Mouse (Mus musculus) retina, adult 2 months (tissue): ENCODE data around the gene Fbxo42.
A peak's percentile ranks its signal among the peaks of the same experiment; 100 is the strongest.

Experiments
- DNase-seq: peaks from one replicate; pipeline ENCODE4 v3.0.0-alpha.2; 2012; ENCODE audit warnings: low read depth, low spot score

Gene Fbxo42

DNA sequence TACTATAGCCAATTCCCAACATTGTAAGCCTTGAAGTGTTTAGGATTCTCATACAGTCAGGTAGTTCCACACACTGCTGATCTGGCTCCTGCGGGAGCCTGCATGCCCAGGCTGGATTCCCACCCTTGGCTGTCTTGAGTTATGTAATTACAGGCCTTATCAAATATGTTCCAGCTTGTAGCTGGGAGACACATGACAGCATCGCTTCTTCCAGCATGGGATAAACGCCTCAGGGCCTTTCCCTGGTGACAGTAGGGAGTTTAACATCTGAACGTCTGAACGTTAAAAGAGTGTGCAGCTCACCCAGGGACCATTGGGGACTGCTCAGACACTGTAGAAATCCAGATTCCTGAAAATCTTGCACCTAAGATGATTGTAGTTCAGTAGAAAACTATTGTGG lies 28.1 kb downstream of the Fbxo42 start:
- DNase-seq: no peak

GRCm38 (mm10) chr4:141176328-141176838 lies 28.7 kb downstream of the Fbxo42 start:
- DNase-seq: no peak

GRCm38 (mm10) chr4:141178500-141178899 lies 30.8 kb downstream of the Fbxo42 start:
- no peak for DNase-seq

DNA sequence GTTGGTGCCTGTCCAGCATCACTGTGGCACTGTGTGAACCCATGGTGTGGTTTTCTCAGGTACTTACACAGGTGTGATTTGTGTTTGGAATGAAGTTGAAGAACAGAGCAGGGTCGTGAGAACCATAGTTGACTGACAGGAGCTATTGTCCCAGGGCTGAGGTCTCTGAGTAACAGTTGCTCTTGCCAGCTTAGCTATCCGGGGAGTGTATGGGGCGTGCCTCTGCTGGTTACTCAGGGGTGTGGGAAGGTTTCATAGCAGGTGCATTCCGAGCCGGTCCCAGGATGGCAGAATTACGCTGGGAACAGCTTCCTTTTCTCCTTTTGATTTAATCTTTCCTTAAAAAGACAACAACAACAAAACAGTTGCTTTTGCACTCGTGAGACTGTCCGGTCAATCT lies 33.1 kb downstream of the Fbxo42 start:
- DNase-seq: no peak

DNA sequence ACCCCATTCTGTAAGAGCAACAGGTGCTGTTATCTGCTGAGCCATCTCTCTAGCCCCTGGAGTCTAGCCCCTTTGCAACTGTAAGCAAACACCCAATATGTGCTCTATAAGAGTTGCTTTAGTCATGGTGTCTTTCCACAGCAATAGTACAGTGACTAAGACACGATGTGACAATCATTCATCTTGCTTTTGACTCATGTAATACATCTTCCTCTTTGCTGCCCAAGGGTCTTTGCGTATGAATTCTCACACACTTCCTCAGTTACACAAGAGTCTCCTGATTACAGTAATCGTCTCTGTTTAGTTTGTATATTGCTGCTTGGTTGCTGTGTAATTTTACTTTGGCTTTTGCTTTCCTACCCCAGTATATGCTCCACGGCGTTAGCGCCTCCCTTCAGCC lies 34.3 kb downstream of the Fbxo42 start:
- DNase-seq: no peak

DNA sequence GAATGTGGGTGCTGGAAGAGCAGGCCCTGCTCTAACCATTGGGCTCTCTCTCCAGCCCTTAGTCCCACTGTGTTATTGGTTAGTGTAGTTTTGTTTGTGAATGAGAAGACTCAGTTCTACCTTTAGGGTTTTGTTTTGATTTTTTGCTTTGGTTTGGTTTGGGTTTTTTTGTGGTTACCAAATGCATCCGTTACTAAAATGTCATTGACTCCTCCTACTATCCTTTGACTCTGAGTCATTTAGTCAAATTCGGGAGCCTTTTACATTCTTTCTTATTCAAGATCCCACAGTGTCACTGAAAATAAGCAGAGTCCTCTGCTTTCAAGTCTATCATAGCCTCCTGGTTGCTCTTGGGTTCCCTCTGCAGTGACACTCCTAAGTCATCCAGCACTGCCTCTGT lies 36.2 kb downstream of the Fbxo42 start:
- no peak for DNase-seq

- DNase-seq: no peak
Measured at GRCm38 (mm10) chr4:141184426-141184825, 36.7 kb downstream of the Fbxo42 start.

GRCm38 (mm10) chr4:141186923-141187836 lies 39.5 kb downstream of the Fbxo42 start:
- DNase-seq: no peak

DNA sequence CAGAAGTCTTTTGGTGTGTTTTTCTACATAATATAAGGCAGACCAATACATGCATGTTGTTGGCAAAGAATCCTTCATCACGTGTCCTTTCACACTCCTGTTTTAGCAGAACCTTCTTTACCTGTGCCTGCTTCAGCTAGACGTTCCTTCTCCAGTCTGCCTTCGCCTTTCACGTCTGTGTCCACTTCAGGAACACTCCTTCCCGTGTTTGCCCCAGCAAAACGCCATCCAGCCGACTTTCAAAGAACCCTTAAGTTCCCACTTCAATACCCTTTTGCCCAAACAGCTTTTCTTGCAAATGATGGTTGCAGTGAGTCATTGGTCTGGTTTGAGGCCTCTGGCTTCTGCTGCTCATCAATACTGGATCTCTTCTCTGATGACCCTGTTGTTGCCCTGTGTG lies 43.6 kb downstream of the Fbxo42 start:
- no peak for DNase-seq

DNA sequence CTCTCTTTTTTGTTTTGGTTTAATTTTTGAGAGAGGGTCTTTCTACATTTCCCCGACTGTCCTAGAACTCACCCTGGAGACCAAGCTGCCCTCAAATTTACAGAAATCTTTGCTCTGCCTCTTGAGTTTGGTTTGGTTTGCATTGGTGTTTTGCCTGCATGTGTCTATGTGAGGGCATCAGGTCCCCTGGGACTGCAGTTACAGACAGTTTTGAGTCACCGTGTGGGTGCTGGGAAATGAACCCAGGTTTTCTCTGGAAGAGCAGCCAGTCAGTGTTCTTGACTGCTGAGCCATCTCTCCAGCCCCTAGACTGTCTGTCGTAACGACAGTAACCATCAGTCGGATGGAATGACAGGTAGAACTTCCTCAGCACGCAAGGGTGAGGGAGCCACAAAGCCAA lies 46.8 kb downstream of the Fbxo42 start:
- DNase-seq: no peak

DNA sequence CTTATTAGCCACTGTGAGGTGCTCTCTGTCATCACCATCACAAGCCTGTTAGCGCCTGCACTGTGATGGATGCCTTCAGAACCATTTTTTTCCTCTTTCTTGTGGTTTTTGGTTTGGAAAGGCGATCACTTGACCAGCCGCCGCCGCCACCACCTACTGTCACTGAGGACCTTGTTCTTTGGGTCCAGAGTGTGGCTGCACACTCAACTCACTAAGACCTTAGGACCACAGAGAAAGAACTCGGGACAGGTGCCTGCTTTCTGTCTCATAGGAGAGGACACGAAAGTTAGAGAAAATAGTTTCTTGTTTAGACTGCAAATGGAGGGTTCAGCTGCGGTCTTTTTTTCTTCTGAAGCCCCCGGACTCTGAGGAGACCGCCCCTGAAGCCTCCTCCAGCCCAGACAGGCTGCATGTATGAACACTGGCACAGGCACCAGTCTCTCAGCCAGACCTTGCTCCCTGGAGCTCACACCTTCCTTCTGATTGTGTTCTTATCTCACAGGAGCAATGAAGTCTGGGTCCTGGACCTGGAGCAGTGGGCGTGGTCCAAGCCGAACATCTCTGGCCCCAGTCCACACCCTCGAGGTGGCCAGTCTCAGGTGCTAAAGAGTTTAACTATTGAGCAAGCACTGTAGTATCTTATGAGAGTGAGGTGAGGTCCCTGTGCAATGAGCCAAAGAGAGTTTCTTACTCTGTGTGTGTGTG lies 49.4 kb downstream of the Fbxo42 start:
- DNase-seq: no peak

GRCm38 (mm10) chr4:141197686-141198035 lies 49.9 kb downstream of the Fbxo42 start:
- no peak for DNase-seq

DNA sequence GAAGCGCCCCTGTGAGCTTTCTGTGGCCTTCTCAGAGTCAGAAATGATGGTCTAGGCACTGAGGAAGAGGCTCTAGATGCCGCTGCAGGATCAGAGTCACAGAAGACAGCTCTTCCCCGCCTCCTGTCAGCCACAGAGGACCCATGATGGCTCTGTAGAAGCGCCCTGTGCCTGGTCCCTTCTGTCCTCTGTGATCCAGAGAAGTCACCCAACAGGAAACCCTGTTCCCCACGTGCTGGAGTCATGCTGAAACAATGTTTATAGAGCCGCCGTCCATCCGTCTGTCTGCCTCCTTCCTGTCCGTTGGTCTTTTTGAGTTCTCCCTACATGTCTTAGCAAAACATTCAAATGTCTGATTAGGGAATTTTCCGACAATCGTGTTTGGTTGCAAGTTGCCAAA lies 53.2 kb downstream of the Fbxo42 start:
- no peak for DNase-seq

DNA sequence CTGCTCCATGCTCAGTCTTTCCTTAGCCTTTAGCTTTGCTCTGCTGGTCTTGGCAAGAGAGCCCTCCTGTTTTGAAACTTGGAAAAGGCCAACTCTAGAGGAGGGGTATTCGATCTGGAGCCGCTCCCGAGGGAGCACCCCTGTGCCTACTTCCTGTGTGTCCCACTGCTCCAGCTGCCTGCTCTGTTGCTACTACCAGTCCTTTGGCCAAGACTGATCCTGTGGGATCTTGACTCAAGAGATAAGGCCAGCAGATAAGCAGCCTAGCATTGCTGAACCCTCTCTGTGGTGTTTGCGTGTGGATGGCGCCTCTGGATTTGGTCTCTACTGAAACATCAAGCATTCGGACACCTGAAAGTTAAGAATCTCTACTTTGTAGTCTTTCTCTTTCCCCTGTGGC lies 54.5 kb downstream of the Fbxo42 start:
- DNase-seq: no peak

DNA sequence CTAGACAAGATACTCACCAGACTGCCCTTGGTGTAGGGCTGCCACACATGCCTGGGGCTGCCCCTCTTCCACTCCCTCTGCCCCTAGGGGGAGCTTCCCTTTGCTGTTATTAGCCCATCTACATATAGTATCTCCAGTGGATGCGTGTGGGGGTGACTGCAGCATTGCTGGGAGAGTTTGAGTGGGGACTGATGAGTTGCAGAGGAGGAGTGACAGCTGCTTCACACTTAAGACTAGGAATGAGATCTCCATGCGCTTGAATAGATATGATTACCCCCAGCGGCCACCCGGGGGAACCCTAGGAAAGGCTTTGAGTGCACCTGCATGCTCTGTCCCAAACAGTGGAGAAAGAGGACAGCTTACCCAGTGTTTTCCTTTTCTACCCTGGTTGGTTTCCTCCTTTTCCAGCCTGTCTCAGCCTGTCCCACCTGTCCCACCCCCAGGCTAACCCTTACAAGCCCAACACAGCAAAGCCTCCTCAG lies 56.9 kb downstream of the Fbxo42 start:
- DNase-seq: no peak

- no peak for DNase-seq
Measured at GRCm38 (mm10) chr4:141207081-141207480, 59.4 kb downstream of the Fbxo42 start.

DNA sequence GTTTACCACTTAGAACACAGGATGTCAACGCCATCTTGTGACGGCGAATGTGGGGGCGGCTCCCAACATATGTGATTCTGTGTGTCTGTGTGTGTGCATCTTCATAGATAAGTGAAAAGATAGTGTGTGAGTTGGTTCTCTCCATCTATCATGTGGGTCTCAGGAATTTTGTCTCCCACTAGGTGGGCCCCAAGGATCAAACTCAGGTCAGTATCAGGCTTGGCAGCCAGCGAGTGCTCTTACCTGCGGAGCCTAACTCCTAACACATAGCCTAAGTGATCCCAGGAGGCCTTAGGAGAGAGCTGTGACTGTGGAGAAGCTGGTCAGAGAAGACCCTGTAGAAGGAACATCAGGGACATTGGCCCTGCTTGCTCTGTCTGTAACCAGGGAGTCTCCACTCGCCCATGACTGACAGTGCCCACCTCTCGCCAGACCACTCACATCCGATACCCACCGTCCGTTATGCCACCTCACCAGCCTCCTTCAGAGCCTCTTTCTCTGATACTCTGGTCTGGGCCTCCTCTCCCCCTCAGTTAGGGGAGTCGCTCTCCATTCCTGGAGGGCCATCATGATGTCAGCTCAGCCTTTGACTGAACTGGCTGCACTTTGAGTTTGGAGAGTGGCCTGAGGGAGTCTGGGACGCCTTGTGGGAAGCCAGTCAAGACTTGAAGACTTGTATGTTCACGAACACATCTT lies 63.0 kb downstream of the Fbxo42 start:
- DNase-seq: no peak

- DNase-seq: no peak
Measured at GRCm38 (mm10) chr4:141211646-141212045, 63.9 kb downstream of the Fbxo42 start.

GRCm38 (mm10) chr4:141212892-141213291 lies 65.2 kb downstream of the Fbxo42 start:
- no peak for DNase-seq

GRCm38 (mm10) chr4:141213342-141213741 lies 65.6 kb downstream of the Fbxo42 start:
- DNase-seq: no peak

- peak; percentile 57 for DNase-seq
Measured at GRCm38 (mm10) chr4:141213770-141214336, 66.1 kb downstream of the Fbxo42 start, which contains the start of gene Rsg1. Rsg1 (plus strand) TSS chr4:141213956.
